Mouse (Mus musculus) v-Abl transformed pro-B cells (cell line): Measurements from ENCODE around the gene B3galt2.

ENCODE experiments used
- in situ Hi-C, 2 experiments: fragments of 400-800 bp; cut with MboI; formaldehyde crosslinking; loops; one replicate each; pipeline ENCODE4 v1.15.1; 2025; ENCODE audit not compliant: unreplicated experiment in 2 of 2

Gene B3galt2

DNA sequence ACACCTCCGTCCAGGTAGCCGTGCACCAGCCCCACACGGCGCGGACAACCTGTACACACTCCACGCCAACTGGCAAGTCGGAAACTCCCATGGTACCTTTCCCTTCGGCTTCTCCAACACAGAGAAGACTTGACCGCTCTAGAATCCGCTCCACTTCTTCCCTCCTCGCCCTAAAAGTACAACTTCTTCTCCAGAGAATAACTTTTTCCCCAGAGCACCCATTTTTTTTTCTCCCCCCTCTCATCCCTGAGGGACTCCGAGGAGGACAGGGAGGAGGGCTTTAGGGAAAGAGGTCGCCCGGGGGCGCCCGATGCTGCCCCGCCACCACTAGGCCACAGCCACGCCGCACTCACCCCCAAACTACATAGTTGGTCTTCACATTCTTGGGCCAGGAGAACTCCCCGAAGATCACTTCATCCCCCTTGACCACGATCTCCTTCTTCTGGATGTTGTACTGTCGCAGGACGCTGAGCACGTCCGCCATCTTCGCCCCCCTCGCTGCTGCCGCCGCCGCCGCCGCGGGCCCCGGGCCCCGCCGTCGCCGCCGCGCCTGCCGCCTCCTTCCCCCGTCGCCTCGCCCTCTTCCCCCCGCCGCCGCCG is 61.8 kb downstream of the B3galt2 start:
- in situ Hi-C loops: loop anchor here (5.0 kb wide), 1 partner anchor 35 kb away; no protein-coding TSS in a partner anchor

DNA sequence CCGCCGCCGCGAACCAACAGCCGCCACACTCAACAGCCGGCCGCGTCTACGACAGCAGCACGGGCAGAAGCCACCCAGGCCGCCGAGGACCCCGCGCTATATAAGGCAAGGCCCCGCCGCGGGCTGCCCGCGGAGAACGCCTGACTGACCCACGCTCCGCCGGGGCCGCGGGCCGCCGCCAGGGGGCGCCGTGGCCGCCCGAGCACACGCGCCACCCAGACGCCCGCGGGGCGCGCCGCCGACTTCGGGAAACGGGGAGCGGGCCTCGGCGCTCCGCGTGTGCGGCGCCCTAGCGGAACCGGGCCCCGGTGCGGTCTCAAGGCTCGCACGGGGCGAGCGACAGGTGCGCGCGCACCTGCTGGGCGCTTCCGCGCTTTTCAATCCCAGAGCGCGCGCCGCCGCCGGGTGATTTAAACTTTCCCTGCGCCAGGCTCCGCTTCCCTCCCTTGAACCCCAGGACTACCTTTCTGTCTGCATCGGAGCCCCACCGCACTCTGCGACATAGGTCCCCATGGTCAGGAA is 62.3 kb downstream of the B3galt2 start, which contains the start of gene Cdc73:
Cdc73 (minus strand) TSS at position 153 of the 522 bp plus-strand sequence.
- in situ Hi-C loops: loop anchor here (5.0 kb wide), 1 partner anchor 34 kb away; no protein-coding TSS in a partner anchor
